Mouse (Mus musculus) midbrain, embryonic 11.5 days (tissue): ENCODE results near the gene Smc3. TPM values are rescaled to one million over a fixed set of nuclear protein-coding genes. Genes with fewer than 3 reads are reported as not detected.

Source experiments
- ATAC-seq: fragments of 200-750 bp; cut with Nextera tagmentation; 2 replicates; pipeline ENCODE4 v1.8.0; 2017; ENCODE audit warnings: moderate TSS enrichment, moderate library complexity; ENCODE audit not compliant: low FRiP score
- DNase-seq: peaks from one replicate; pipeline ENCODE4 v3.0.0; 2015; ENCODE audit warnings: low spot score; ENCODE audit errors: missing footprints
- H3K27ac ChIP-seq: fragments of 300-500 bp; sonication (generic); 2 replicates; pipeline ENCODE4 v1.5.1; 2014; ENCODE audit warnings: low read depth, low read length
- H3K27me3 ChIP-seq: fragments of 300-500 bp; sonication (generic); 2 replicates; pipeline ENCODE4 v1.6.1; 2014; ENCODE audit warnings: mild to moderate bottlenecking, low read length, moderate library complexity, mixed read lengths; ENCODE audit not compliant: control insufficient read depth, insufficient read depth
- H3K36me3 ChIP-seq: fragments of 300-500 bp; sonication (generic); 2 replicates; pipeline ENCODE4 v1.6.1; 2014; ENCODE audit warnings: mild to moderate bottlenecking, low read length, moderate library complexity, mixed read lengths; ENCODE audit not compliant: control insufficient read depth, insufficient read depth
- H3K4me1 ChIP-seq: fragments of 300-500 bp; sonication (generic); 2 replicates; pipeline ENCODE4 v1.6.1; 2014; ENCODE audit warnings: low read length; ENCODE audit not compliant: control insufficient read depth, insufficient read depth
- H3K4me2 ChIP-seq: fragments of 300-500 bp; sonication (generic); 2 replicates; pipeline ENCODE4 v1.6.1; 2014; ENCODE audit warnings: mild to moderate bottlenecking, moderate library complexity
- H3K4me3 ChIP-seq: fragments of 300-500 bp; sonication (generic); 2 replicates; pipeline ENCODE4 v1.5.1; 2014; ENCODE audit warnings: low read depth, low read length
- H3K9ac ChIP-seq: fragments of 300-500 bp; sonication (generic); 2 replicates; pipeline ENCODE4 v1.6.1; 2014; ENCODE audit warnings: low read length
- H3K9me3 ChIP-seq: fragments of 300-500 bp; sonication (generic); 2 replicates; pipeline ENCODE4 v1.6.1; 2016; ENCODE audit warnings: low read length; ENCODE audit not compliant: control insufficient read depth
- WGBS: fragments of 180-500 bp; shearing (Covaris S2); extraction: QIAGEN DNeasy Blood & Tissue Kit; methylation state at CpG from one replicate; pipeline ENCODE4 v1.1.7; 2014; 5-methylcytosine and 5-hydroxymethylcytosine counted together
- polyA plus RNA-seq: library from polyadenylated mRNA; unstranded; fragments of >200 nt; fragmentation: Nextera tagmentation; extraction: Ambion mirVana; gene quantifications from 2 replicates; pipeline ENCODE4 v1.2.1, GENCODE M21; 2014

The Smc3 gene
- polyA plus RNA-seq, 1 experiment from 2014 or later: 95.1 TPM

DNA sequence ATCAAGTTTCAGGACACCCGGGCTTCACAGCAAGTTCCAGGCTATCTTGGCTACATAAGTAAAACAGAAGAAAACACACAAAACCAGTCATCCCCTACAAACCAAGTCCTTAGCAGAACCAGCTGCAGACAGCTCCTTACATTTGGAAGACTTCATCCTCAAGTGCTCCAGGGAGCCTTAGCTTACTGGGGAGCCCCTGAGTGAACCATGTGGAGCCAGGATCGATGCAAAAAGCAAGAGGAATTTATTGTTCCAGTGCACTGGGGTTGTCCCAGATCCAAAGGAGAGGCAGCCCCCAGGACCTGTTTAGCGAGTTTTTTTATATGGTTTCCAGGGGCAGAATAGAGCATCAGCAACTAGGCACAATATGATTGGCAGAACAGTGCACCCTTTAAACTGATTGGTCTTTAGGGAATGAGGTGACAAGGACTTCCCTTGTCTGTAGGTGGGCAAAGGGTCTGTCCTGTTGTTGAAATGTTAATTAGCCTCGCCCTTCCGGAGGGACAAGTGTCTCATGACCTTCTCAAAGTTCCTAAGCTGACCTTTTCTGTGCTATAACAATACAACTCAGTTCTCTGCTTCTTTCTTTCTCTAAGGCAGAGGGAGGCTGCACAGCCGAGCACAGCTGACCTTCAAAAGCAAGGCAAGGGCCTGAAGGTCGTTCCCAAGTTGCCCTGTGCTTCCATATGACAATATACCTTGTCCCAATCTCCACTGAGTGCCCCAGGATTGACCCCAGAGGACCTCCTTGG lies 3.3 kb upstream of the Smc3 start:
- no peaks in the 10 kb centered on the region for H3K9me3 ChIP-seq

DNA sequence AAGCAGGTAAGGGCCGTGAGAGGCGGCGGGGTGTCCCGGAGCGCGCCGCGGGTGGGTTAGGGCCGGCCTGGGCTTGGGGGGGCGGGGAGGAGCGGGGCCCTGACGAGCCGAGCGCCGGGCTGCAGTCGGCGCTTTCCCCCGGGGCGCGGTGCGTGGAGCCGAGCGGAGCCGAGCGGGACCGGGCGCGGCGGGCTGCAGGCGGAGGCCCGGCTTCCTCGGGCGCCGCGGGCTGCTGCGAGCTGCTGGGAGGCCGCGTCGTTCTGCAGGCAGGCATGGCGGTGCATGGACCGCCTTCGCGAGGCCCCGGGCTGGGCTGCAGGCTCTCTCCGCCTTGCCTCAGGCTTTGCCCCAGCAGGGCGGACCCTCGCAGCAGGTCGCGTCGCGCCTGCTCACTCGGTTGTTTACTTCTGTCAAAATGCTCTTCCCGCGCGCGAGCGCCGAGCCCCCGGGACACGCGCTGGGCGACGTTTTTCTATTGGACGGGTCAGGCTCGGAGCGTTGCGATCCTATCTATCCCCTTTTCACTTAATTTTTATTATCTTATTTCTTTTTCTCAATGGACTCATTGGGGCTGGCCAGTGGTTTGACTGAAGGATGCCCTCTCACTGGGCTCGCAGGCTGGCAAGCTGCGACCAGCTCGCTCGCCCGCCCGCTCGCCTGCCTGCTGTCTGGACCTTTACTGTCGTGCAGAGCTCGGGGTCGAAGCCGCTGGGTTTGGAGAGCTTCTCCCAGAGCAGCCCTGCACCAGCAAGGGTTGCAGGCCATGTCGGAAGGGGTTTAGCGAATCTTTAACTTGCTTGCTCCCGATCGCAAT lies 558 bp downstream of the Smc3 start:
- Histone ChIP-seq H3K9me3 (no peaks in the 10 kb centered on the region), H3K27me3 (no peaks in the 10 kb centered on the region), H3K4me3 (peak overlapping the region; percentile 99), H3K36me3 (no peaks in the 10 kb centered on the region), H3K27ac (peak overlapping the region; percentile 94), H3K4me1 (peaks cover 14% of the 10 kb centered on the region), H3K4me2 (peak overlapping the region; percentile 79), H3K9ac (peak overlapping the region; percentile 95)
- WGBS: 1% methylated on average over 53 of the region's 82 CpGs
- ATAC-seq (peak; percentile 64), DNase-seq (peak; percentile 94)

More for the DNA sequence above, 3.3 kb upstream of the Smc3 start:
- Histone ChIP-seq H3K4me2 (no peak overlapping the region), H3K4me1 (peaks cover 7% of the 10 kb centered on the region), H3K27ac (no peak overlapping the region), H3K9ac (no peak overlapping the region), H3K4me3 (no peak overlapping the region), H3K36me3 (no peaks in the 10 kb centered on the region), H3K27me3 (no peaks in the 10 kb centered on the region)
- peak; percentile 72 for DNase-seq
- no peak for ATAC-seq
- 61% methylated on average over 7 of the region's 7 CpGs for WGBS

DNA sequence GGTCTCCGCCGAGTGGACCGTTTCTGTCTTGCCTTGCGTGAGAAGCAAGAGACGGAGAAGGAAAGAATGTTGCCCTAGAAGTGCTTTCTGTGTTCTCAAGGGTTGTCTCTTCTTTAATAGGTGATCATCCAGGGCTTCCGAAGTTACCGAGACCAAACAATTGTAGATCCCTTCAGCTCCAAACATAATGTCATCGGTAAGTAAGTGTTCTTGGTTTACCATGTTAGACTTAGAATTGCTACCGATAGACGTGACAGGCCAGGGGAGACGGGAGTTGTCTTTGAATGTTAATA lies 1.1 kb downstream of the Smc3 start:
- no peaks in the 10 kb centered on the region for H3K9me3 ChIP-seq
- 20% methylated on average over 11 of the region's 11 CpGs for WGBS
- H3K27ac ChIP-seq: no peak overlapping the region
- peaks cover 14% of the 10 kb centered on the region for H3K4me1 ChIP-seq
- H3K36me3 ChIP-seq: no peaks in the 10 kb centered on the region
- ATAC-seq (no peak), DNase-seq (no peak)
- peak overlapping the region; percentile 99 for H3K4me3 ChIP-seq
- H3K27me3 ChIP-seq: no peaks in the 10 kb centered on the region
- peak overlapping the region; percentile 95 for H3K9ac ChIP-seq
- H3K4me2 ChIP-seq: peak overlapping the region; percentile 79

DNA sequence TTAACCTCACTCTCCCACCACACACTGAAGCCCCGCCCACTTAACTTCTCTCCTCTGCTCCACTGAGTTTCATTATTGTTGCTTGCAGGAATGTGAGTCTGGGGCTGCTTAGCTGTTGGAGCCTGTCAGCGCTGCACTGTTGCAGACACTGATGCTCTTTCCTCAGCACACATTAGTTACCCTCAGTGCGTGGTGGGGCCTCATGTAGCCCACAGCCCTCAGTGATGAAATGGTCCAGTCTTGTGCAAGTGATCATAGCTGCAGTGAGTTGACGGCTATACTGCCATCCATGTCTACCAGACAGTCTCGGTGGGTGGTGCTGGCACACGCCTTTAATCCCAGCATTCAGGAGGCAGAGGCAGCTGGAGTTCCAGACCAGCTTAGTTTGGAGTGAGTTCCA lies 8.7 kb downstream of the Smc3 start:
- 53% methylated on average over 6 of the region's 6 CpGs for WGBS
- Histone ChIP-seq H3K9me3 (no peaks in the 10 kb centered on the region), H3K36me3 (peaks cover 4% of the 10 kb centered on the region; the same call in 1 of the 2 replicates), H3K27ac (no peak overlapping the region), H3K9ac (no peak overlapping the region), H3K27me3 (no peaks in the 10 kb centered on the region), H3K4me3 (no peak overlapping the region), H3K4me2 (no peak overlapping the region), H3K4me1 (0 out of 2 replicates have a peak, but pooled peaks cover 2% of the 10 kb centered on the region)
- no peak for ATAC-seq
- DNase-seq: peak; percentile 86

DNA sequence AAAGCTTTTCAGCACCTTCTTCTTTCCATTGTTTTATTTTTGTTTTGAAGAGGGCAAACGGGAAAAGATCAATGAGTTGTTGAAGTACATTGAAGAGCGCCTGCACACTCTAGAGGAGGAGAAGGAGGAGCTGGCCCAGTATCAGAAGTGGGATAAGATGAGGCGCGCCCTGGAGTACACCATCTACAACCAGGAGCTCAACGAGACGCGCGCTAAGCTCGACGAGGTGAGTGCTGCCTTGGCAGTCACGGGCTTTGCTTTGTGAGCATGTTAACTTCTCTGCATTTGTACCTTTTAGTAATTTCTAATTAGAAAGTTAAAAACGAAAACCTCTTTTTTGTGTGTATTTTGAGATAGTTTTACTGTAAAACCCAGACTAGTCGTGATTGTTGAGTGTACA lies 21.5 kb downstream of the Smc3 start:
- WGBS: 93% methylated on average over 13 of the region's 13 CpGs
- no peak overlapping the region for H3K4me3 ChIP-seq
- no peaks in the 10 kb centered on the region for H3K4me1 ChIP-seq
- no peak overlapping the region for H3K27ac ChIP-seq
- no peak overlapping the region for H3K4me2 ChIP-seq
- no peaks in the 10 kb centered on the region for H3K9me3 ChIP-seq
- H3K36me3 ChIP-seq: peaks cover 12% of the 10 kb centered on the region
- ATAC-seq: no peak
- no peak overlapping the region for H3K9ac ChIP-seq
- H3K27me3 ChIP-seq: no peaks in the 10 kb centered on the region
- peak; percentile 62 for DNase-seq

DNA sequence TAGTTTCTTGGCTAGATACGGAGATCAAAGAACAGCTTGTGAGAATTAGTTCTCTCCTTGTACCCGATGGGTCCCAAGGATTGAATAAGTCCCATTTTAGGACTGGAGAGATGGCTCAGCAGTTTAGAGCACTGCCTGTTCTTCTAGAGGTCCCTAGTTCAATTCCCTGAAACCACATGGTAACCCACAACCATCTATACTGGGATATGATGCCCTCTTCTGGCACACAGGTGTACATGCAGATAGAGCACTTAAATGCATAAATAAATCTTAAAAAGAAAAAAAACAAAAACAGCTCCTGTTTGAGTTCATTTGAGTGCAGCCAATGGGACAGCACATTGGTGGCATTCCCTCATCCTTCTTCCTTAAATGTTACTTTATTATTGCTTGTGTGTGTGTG lies 37.8 kb downstream of the Smc3 start:
- DNase-seq (no peak), ATAC-seq (no peak)
- H3K36me3 ChIP-seq: peaks cover 41% of the 10 kb centered on the region
- H3K27me3 ChIP-seq: no peaks in the 10 kb centered on the region
- H3K4me3 ChIP-seq: no peak overlapping the region
- H3K9me3 ChIP-seq: no peaks in the 10 kb centered on the region
- no peak overlapping the region for H3K27ac ChIP-seq
- WGBS: 93% methylated on average over 2 of the region's 2 CpGs
- H3K9ac ChIP-seq: no peak overlapping the region
- no peak overlapping the region for H3K4me2 ChIP-seq
- H3K4me1 ChIP-seq: no peaks in the 10 kb centered on the region

DNA sequence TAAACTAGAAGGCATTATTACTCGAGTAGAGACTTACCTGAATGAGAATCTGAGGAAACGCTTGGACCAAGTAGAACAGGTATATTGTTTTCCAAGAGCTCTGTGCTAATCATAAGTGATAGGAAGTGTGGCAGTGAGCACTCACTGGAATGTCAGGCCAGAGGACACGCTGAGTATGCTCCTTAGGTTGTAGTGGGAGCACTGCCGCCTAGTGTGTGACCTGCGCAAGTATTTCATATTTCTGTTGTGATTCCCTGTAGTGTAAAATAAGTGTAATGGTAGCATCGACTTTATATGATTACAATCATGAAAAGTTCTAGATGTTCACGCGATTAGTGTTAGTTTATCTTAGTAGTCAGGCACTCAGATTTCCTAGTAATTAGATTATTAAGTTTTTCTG lies 38.5 kb downstream of the Smc3 start:
- Histone ChIP-seq H3K4me2 (no peak overlapping the region), H3K9ac (no peak overlapping the region), H3K4me1 (no peaks in the 10 kb centered on the region), H3K4me3 (no peak overlapping the region), H3K27ac (no peak overlapping the region), H3K9me3 (no peaks in the 10 kb centered on the region), H3K27me3 (no peaks in the 10 kb centered on the region), H3K36me3 (peaks cover 38% of the 10 kb centered on the region)
- WGBS: 91% methylated on average over 8 of the region's 8 CpGs
- no peak for DNase-seq
- no peak for ATAC-seq

DNA sequence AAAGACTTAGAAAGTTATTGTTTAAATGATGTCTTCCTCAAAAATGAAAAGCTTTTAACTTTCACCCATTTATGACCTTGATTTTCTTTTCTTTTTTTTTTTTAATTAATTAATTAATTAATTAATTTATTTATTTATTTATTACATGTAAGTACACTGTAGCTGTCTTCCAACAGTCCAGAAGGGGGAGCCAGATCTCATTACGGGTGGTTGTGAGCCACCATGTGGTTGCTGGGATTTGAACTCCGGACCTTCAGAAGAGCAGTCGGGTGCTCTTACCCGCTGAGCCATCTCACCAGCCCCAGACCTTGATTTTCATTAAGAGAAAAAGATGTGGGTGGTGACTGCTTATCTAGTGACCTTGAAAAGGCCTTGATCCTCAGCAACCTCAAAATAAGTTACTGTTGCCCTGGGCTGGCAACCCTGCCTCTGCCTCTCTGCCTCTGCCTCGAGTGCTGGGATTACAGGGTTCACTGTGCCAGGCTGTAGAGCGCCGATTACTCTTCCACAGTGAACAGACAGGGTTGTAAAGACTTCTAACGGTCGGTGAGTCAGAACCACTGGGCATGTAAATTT lies 43.9 kb downstream of the Smc3 start:
- no peaks in the 10 kb centered on the region for H3K27me3 ChIP-seq
- no peak for ATAC-seq
- no peak overlapping the region for H3K4me3 ChIP-seq
- H3K4me2 ChIP-seq: no peak overlapping the region
- no peaks in the 10 kb centered on the region for H3K4me1 ChIP-seq
- no peak overlapping the region for H3K27ac ChIP-seq
- H3K9me3 ChIP-seq: no peaks in the 10 kb centered on the region
- H3K36me3 ChIP-seq: peaks cover 35% of the 10 kb centered on the region
- DNase-seq: no peak
- WGBS: 92% methylated on average over 9 of the region's 9 CpGs
- H3K9ac ChIP-seq: no peak overlapping the region

DNA sequence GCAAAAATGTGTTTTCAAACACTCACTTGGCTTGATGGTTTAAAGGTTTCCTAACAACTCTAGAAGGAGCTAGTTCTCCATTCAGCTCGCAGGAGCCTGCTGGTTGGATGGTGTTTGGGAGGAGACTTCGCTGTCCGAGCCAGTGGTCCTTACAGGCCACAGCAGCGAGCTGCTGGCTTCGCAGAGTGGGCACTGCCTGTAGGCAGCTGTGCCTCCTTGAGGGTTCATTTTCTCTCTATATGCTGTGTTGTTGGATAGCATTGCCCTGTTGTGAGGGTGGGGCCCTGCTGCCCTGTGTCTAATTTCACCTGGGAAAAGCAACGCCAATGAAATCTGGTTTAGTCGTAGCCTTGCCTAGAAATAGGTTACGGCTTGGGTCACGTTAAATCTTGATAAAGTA lies 47.1 kb downstream of the Smc3 start:
- H3K27me3 ChIP-seq: no peaks in the 10 kb centered on the region
- WGBS: 90% methylated on average over 9 of the region's 9 CpGs
- H3K36me3 ChIP-seq: peaks cover 16% of the 10 kb centered on the region
- no peak overlapping the region for H3K9ac ChIP-seq
- no peak overlapping the region for H3K4me3 ChIP-seq
- no peak for DNase-seq
- no peak overlapping the region for H3K4me2 ChIP-seq
- no peak for ATAC-seq
- H3K4me1 ChIP-seq: peaks cover 2% of the 10 kb centered on the region; the same call in 1 of the 2 replicates
- H3K27ac ChIP-seq: no peak overlapping the region
- no peaks in the 10 kb centered on the region for H3K9me3 ChIP-seq
